Mouse (Mus musculus) thymus, postnatal 14 days (tissue): Measurements from ENCODE around the gene Cnksr1.

Experiments used
- DNase-seq: peaks from one replicate; pipeline ENCODE4 v3.0.0; 2021

Gene Cnksr1

GRCm38 (mm10) chr4:134202904-134203303 is 35.3 kb downstream of the Cnksr1 start, which contains the start of gene Gm7534:
Gm7534 (minus strand) TSS chr4:134203004.
- no peak for DNase-seq

GRCm38 (mm10) chr4:134199371-134199770 is 38.8 kb downstream of the Cnksr1 start:
- no peak for DNase-seq

GRCm38 (mm10) chr4:134186268-134186667 is 51.9 kb downstream of the Cnksr1 start:
- DNase-seq, result no peak

GRCm38 (mm10) chr4:134185569-134185968 is 52.6 kb downstream of the Cnksr1 start:
- no peak for DNase-seq

- no peak for DNase-seq
These were observed 54.5 kb downstream of the Cnksr1 start for GRCm38 (mm10) chr4:134183711-134184110.

DNA sequence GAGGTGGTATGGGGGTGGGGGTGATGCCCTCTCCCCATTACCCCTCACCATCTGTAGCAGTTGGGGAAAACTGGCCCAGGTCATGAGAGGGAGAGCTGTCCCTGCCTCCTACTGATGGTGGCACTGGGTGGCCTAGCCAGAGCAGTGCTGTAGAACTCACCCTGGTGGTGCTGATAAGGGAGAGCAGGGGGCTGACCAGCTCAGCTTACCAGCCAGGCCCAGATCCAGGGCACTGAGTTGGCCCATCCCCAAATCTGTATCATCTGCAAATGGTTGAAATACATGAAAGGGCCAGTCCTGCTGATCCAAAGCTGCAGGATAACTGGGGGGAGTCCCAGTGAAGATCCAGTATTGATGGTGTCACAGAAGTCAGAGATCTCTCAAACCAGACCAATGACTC is 56.4 kb downstream of the Cnksr1 start:
- no peak for DNase-seq

DNA sequence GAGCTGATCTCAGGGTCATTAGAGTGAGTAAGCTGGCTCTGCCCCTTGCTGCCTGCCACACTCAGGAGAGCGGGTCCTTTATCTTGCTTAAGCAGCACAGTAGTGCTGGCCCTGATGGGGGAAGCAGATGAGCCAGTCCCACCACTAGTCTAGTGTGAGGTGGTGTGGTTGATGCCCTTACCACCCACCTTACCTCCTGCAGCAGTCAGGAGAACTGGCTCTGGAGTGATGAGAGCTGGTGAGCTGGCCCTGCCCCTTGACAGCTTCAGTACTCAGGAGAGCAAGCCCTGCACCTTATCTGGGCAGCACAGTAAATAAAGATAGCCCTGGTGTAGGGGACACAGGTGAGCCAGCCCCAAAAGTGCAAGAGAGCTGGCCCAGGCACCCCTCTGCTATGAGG is 57.1 kb downstream of the Cnksr1 start:
- no peak for DNase-seq
